Mouse (Mus musculus) limb, embryonic 14.5 days (tissue): ENCODE data around the gene Slc2a5. TPM values are rescaled to one million over a fixed set of nuclear protein-coding genes. Genes with fewer than 3 reads are reported as not detected.

Source experiments
- ATAC-seq: fragments of 200-750 bp; cut with Nextera tagmentation; 2 replicates; pipeline ENCODE4 v1.8.0; 2017; ENCODE audit warnings: low read depth, moderate number of reproducible peaks, moderate TSS enrichment; ENCODE audit not compliant: low FRiP score
- DNase-seq: peaks from one replicate; pipeline ENCODE4 v3.0.0-alpha.2; 2015; ENCODE audit warnings: low spot score
- H3K27ac ChIP-seq: fragments of 300-500 bp; sonication (generic); replicated peaks from 2 replicates; pipeline ENCODE4 v1.5.1; 2014; ENCODE audit warnings: low read depth, mild to moderate bottlenecking, low read length, moderate library complexity, mixed read lengths
- H3K27me3 ChIP-seq: fragments of 300-500 bp; sonication (generic); 2 replicates; pipeline ENCODE4 v1.6.1; 2014; ENCODE audit warnings: low read length, mixed read lengths; ENCODE audit not compliant: control insufficient read depth, insufficient read depth
- H3K36me3 ChIP-seq: fragments of 300-500 bp; sonication (generic); 2 replicates; pipeline ENCODE4 v1.6.1; 2014; ENCODE audit warnings: mild to moderate bottlenecking, low read length, moderate library complexity, mixed read lengths; ENCODE audit not compliant: control insufficient read depth, insufficient read depth
- H3K4me1 ChIP-seq: fragments of 300-500 bp; sonication (generic); 2 replicates; pipeline ENCODE4 v1.6.1; 2014; ENCODE audit warnings: antibody characterized with exemption, low read length, mixed read lengths; ENCODE audit not compliant: control insufficient read depth, insufficient read depth
- H3K4me2 ChIP-seq: fragments of 300-500 bp; sonication (generic); replicated peaks from 2 replicates; pipeline ENCODE4 v1.6.1; 2014; ENCODE audit warnings: low read depth, mild to moderate bottlenecking, low read length, moderate library complexity; ENCODE audit not compliant: severe bottlenecking
- H3K4me3 ChIP-seq: fragments of 300-500 bp; sonication (generic); replicated peaks from 2 replicates; pipeline ENCODE4 v1.5.1; 2014; ENCODE audit warnings: low read length
- H3K9ac ChIP-seq: fragments of 300-500 bp; sonication (generic); 2 replicates; pipeline ENCODE4 v1.6.1; 2014; ENCODE audit warnings: mild to moderate bottlenecking, low read depth, low read length, moderate library complexity; ENCODE audit not compliant: severe bottlenecking
- H3K9me3 ChIP-seq: fragments of 300-500 bp; sonication (generic); 2 replicates; pipeline ENCODE4 v1.6.1; 2016; ENCODE audit warnings: low read length; ENCODE audit not compliant: control insufficient read depth
- POLR2A ChIP-seq: fragments of 200-500 bp; IDR thresholded peaks from 2 replicates; pipeline ENCODE4 v1.8.0; 2012; ENCODE audit warnings: inconsistent platforms, mild to moderate bottlenecking, moderate library complexity, borderline replicate concordance; ENCODE audit not compliant: insufficient read depth, insufficient read length; ENCODE audit errors: extremely low read depth
- WGBS: fragments of 180-500 bp; shearing (Covaris S2); extraction: QIAGEN DNeasy Blood & Tissue Kit; methylation state at CpG from one replicate; pipeline ENCODE4 v1.1.7; 2014; 5-methylcytosine and 5-hydroxymethylcytosine counted together
- polyA plus RNA-seq, 2 experiments: library from polyadenylated mRNA; depleted of rRNA in 1 of 2; stranded (reverse) in 1 of 2; unstranded in 1 of 2; fragments of >200 nt; fragmentation: Nextera tagmentation in 1 of 2; extraction: Ambion mirVana in 1 of 2; gene quantifications; 2 replicates each; pipeline versions ENCODE4 v1.2.1 to v1.2.3; 2012 to 2014

Gene Slc2a5
- polyA plus RNA-seq, 2 experiments, result 2.2 to 2.6 TPM

DNA sequence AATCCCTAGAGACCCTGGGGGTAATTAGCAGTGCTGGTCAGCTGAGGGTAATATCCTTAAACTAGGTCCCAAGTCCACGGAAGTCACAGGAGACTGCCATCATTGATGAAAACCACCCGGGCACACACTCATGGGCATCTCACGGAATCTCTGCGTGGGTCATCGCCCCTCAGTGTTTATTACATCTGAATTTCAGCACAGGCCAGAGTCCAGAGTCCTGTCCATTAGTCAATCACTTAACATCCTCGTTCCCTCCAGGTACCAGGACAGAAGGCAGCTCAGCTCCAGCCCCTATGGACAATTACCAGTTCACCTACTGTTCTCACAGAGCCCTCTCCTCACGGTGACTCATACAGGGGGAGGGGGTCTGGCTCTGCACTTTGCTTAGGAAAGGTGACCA, 16.3 kb upstream of the Slc2a5 start:
- Histone ChIP-seq H3K27ac (no peak overlapping the region), H3K27me3 (no peaks in the 10 kb centered on the region), H3K4me2 (no peak overlapping the region), H3K9me3 (no peaks in the 10 kb centered on the region), H3K4me3 (no peak overlapping the region), H3K4me1 (no peaks in the 10 kb centered on the region), H3K36me3 (0 out of 2 replicates have a peak, but pooled peaks cover 4% of the 10 kb centered on the region), H3K9ac (no peak overlapping the region)
- ATAC-seq (no peak), DNase-seq (no peak)
- no peak for TF ChIP-seq POLR2A
- 88% methylated on average over 7 of the region's 7 CpGs for WGBS

DNA sequence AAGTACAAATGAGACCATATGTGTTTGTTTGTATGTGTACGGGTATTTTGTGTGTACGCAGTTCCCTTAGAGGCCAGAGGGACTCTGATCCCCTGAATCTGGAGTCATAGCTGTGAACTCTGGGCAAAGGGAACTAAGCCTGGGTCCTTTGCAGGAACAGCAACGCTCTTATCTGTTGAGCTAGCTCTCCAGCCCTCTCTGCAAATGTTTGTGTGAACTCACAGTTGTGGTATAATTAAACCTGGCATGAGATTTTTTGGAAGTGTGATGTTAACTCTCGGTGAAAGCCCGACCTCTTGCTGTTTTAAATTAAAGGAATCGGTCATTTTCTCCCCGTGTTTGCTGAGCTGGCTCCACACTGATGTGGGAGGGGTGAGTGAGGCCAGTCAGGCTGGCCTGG, 13.4 kb upstream of the Slc2a5 start:
- WGBS, result 38% methylated on average over 7 of the region's 7 CpGs
- Histone ChIP-seq H3K9me3 (no peaks in the 10 kb centered on the region), H3K4me2 (no peak overlapping the region), H3K4me3 (no peak overlapping the region), H3K27me3 (no peaks in the 10 kb centered on the region), H3K4me1 (no peaks in the 10 kb centered on the region), H3K9ac (no peak overlapping the region), H3K27ac (no peak overlapping the region), H3K36me3 (0 out of 2 replicates have a peak, but pooled peaks cover 4% of the 10 kb centered on the region)
- no peak for ATAC-seq
- DNase-seq, result no peak
- no peak for TF ChIP-seq POLR2A

DNA sequence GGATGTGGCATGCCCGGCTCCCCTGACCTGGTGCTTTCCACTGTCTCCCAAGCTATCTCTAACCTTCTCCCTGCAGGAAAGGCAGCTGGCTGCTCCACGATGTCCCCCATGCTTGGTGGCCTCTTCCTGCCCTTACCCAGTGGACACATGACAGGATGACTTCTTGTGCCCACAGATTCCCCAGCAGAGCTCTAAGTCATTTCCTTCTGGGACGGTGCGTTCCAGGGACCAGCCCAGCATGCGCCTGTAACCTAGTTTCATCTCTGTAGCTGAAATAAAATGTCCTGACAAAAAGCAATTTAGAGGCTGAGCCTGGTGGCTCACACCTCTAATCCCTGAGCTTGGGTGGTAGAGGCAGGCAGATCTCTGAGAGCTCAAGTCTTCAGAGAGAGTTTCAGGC, 12.4 kb upstream of the Slc2a5 start:
- Histone ChIP-seq H3K4me1 (no peaks in the 10 kb centered on the region), H3K4me2 (no peak overlapping the region), H3K9ac (no peak overlapping the region), H3K4me3 (no peak overlapping the region), H3K9me3 (no peaks in the 10 kb centered on the region), H3K27me3 (no peaks in the 10 kb centered on the region), H3K36me3 (0 out of 2 replicates have a peak, but pooled peaks cover 4% of the 10 kb centered on the region), H3K27ac (no peak overlapping the region)
- no peak for DNase-seq
- 81% methylated on average over 5 of the region's 5 CpGs for WGBS
- TF ChIP-seq POLR2A, result no peak
- no peak for ATAC-seq

DNA sequence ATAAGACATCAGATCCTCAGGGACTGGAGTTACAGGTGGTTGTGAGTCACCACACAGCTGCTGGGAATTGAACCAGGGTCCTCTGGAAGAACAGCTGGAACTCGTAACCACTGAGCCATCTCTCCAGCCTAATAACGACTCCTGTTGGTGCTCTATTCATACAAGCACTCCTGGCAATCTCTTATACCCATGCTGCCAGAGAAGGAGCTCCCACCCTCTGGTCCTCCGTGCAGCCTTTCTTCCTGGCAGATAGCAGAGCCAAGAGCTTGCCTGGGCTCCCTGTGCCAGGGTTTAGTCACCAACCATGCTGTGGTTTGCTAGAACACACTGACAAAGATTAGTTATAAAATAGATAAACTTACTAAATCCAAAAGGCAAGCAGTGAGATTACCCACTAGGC, 9.4 kb upstream of the Slc2a5 start:
- H3K27me3 ChIP-seq, result no peaks in the 10 kb centered on the region

DNA sequence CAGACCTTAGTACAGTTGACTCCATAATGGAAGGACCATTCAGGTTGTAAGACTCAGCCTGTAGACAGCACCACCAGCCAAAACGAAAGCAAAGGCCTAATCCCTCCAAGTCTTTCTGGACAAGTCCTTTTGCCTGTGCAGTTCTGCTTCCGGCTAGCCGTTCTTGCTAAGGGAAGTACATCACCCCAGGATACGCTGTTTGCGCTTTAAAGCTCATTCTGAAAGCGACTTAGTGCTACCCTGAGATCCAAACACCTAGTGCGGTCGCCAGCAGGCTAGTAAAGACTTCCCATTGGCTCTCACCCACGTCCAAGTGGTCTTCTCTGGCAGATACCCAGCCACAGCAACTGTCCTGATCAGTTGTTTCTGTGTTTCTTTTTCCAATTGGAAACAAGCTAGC, 8.7 kb upstream of the Slc2a5 start:
- no peak for TF ChIP-seq POLR2A
- H3K4me2 ChIP-seq, result no peak overlapping the region
- H3K4me3 ChIP-seq, result no peak overlapping the region
- H3K27ac ChIP-seq, result no peak overlapping the region
- no peaks in the 10 kb centered on the region for H3K27me3 ChIP-seq
- H3K36me3 ChIP-seq, result no peaks in the 10 kb centered on the region
- WGBS, result 66% methylated on average over 9 of the region's 9 CpGs
- ATAC-seq, result no peak
- DNase-seq, result no peak
- no peaks in the 10 kb centered on the region for H3K9me3 ChIP-seq
- H3K9ac ChIP-seq, result no peak overlapping the region
- H3K4me1 ChIP-seq, result no peaks in the 10 kb centered on the region

More for the DNA sequence above, 9.4 kb upstream of the Slc2a5 start:
- H3K4me3 ChIP-seq, result no peak overlapping the region
- DNase-seq, result no peak
- ATAC-seq, result no peak
- H3K4me1 ChIP-seq, result no peaks in the 10 kb centered on the region
- H3K4me2 ChIP-seq, result no peak overlapping the region
- no peaks in the 10 kb centered on the region for H3K9me3 ChIP-seq
- H3K36me3 ChIP-seq, result no peaks in the 10 kb centered on the region
- no peak overlapping the region for H3K9ac ChIP-seq
- no peak for TF ChIP-seq POLR2A
- 52% methylated on average over 3 of the region's 3 CpGs for WGBS
- no peak overlapping the region for H3K27ac ChIP-seq

DNA sequence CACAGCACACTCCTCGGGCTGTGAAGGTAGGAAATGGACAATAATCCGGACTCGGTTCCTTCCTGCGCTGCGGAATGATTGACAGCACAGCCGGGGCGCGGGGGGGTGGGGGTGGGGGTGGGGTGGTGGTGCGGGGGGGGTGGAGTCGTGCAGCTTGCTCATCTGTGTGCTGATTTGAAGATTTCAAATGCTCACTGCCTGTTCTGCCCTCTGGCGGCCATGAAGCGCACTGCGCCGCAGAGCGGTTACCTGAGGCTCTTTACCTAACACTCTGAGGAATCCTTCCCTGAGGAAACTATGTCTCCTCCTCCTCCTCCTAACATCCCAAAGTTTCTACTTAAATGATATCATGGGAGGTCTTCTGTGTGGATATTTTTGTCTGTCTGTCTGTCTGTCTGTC, 6.2 kb upstream of the Slc2a5 start:
- H3K9ac ChIP-seq, result no peak overlapping the region
- no peaks in the 10 kb centered on the region for H3K36me3 ChIP-seq
- 15% methylated on average over 15 of the region's 15 CpGs for WGBS
- ATAC-seq (no peak), DNase-seq (no peak)
- TF ChIP-seq POLR2A, result no peak
- H3K9me3 ChIP-seq, result no peaks in the 10 kb centered on the region
- H3K27me3 ChIP-seq, result no peaks in the 10 kb centered on the region
- H3K4me1 ChIP-seq, result no peaks in the 10 kb centered on the region
- H3K4me2 ChIP-seq, result 0 out of 2 replicates have a peak overlapping the region, but pooled peaks have one; percentile 29
- H3K27ac ChIP-seq, result no peak overlapping the region
- H3K4me3 ChIP-seq, result no peak overlapping the region
